Mouse (Mus musculus) hindbrain, embryonic 14.5 days (tissue): ENCODE data around the gene Klhl22. TPM values are rescaled to one million over a fixed set of nuclear protein-coding genes. Genes with fewer than 3 reads are reported as not detected.
A peak's percentile ranks its signal among the peaks of the same experiment; 100 is the strongest.

Experiments
- ATAC-seq: fragments of 200-750 bp; cut with Nextera tagmentation; 2 replicates; pipeline ENCODE4 v1.8.0; 2017; ENCODE audit warnings: moderate number of reproducible peaks, mild to moderate bottlenecking, moderate TSS enrichment, moderate library complexity; ENCODE audit not compliant: low FRiP score
- DNase-seq: peaks from one replicate; pipeline ENCODE4 v3.0.0-alpha.2; 2015; ENCODE audit warnings: low spot score
- H3K27ac ChIP-seq: fragments of 300-500 bp; sonication (generic); 2 replicates; pipeline ENCODE4 v1.5.1; 2014; ENCODE audit warnings: mild to moderate bottlenecking, moderate library complexity
- H3K27me3 ChIP-seq: fragments of 300-500 bp; sonication (generic); 2 replicates; pipeline ENCODE4 v1.6.1; 2014; ENCODE audit warnings: mild to moderate bottlenecking, low read length, mixed read lengths; ENCODE audit not compliant: control insufficient read depth, insufficient read depth
- H3K36me3 ChIP-seq: fragments of 300-500 bp; sonication (generic); replicated peaks from 2 replicates; pipeline ENCODE4 v1.6.1; 2014; ENCODE audit not compliant: control insufficient read depth, insufficient read depth
- H3K4me1 ChIP-seq: fragments of 300-500 bp; sonication (generic); replicated peaks from 2 replicates; pipeline ENCODE4 v1.6.1; 2014; ENCODE audit warnings: antibody characterized with exemption, low read length, mixed read lengths; ENCODE audit not compliant: control insufficient read depth, insufficient read depth
- H3K4me2 ChIP-seq: fragments of 300-500 bp; sonication (generic); replicated peaks from 2 replicates; pipeline ENCODE4 v1.6.1; 2014; ENCODE audit warnings: mild to moderate bottlenecking, moderate library complexity
- H3K4me3 ChIP-seq: fragments of 300-500 bp; sonication (generic); replicated peaks from 2 replicates; pipeline ENCODE4 v1.5.1; 2014; ENCODE audit warnings: mild to moderate bottlenecking, low read length
- H3K9ac ChIP-seq: fragments of 300-500 bp; sonication (generic); 2 replicates; pipeline ENCODE4 v1.6.1; 2014
- H3K9me3 ChIP-seq: fragments of 300-500 bp; sonication (generic); 2 replicates; pipeline ENCODE4 v1.6.1; 2016; ENCODE audit warnings: low read length; ENCODE audit not compliant: control insufficient read depth
- WGBS: fragments of 180-500 bp; shearing (Covaris S2); extraction: QIAGEN DNeasy Blood & Tissue Kit; methylation state at CpG from one replicate; pipeline ENCODE4 v1.1.7; 2014; 5-methylcytosine and 5-hydroxymethylcytosine counted together
- polyA plus RNA-seq: library from polyadenylated mRNA; unstranded; fragments of >200 nt; fragmentation: Nextera tagmentation; extraction: Ambion mirVana; gene quantifications from 2 replicates; pipeline ENCODE4 v1.2.1, GENCODE M21; 2014

Klhl22 gene
- polyA plus RNA-seq, 1 experiment from 2014 or later: 82.1 TPM

DNA sequence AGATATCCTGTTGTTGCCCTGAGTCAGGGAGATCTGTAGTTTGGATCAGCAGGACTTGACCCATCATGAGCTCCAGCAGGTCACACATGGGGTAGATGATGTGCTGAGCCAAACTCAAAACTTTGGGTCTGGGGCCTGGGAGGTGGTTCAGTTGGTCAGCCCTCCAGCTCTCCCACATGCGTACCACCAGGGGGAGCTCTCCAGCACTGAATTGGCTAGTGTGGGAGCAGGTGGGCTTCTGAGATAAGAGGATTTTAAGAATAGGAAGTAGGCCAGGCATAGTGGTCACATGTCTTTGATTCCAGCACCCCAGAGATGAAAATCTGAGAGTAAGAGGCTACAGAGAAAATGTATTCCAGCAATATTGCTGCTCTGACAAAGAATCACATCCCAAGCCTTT lies 14.9 kb upstream of the Klhl22 start:
- Histone ChIP-seq H3K36me3 (no peaks in the 10 kb centered on the region), H3K27me3 (no peaks in the 10 kb centered on the region), H3K9ac (no peak overlapping the region), H3K27ac (no peak overlapping the region), H3K4me2 (no peak overlapping the region), H3K4me3 (no peak overlapping the region), H3K9me3 (no peaks in the 10 kb centered on the region), H3K4me1 (no peaks in the 10 kb centered on the region)
- DNase-seq (no peak), ATAC-seq (no peak)
- WGBS: 11% methylated on average over 1 of the region's 1 CpGs

DNA sequence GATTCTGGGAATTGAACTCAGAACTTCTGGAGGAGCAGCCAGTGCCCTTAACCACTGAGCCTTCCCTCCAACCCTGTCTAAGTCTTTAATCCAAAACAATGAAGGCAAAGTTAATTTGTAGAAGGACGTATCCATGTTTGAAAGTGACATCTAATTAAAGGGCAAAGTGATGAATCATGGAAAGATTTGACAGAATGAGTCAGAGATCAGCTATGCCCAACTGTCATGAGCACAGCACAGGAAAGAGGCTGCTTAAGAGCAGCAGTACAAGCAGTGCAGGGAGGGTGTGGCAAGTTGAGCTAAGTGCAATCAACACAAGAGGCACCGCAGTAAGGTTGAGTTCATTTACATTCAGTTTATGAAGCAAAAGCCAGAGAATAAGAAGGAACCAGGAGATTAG lies 14.4 kb upstream of the Klhl22 start:
- DNase-seq (no peak), ATAC-seq (no peak)
- no peak overlapping the region for H3K4me3 ChIP-seq
- H3K9ac ChIP-seq: no peak overlapping the region
- H3K36me3 ChIP-seq: no peaks in the 10 kb centered on the region
- H3K4me2 ChIP-seq: no peak overlapping the region
- WGBS: 77% methylated on average over 2 of the region's 2 CpGs
- H3K4me1 ChIP-seq: no peaks in the 10 kb centered on the region
- H3K27ac ChIP-seq: no peak overlapping the region
- no peaks in the 10 kb centered on the region for H3K9me3 ChIP-seq
- H3K27me3 ChIP-seq: no peaks in the 10 kb centered on the region

DNA sequence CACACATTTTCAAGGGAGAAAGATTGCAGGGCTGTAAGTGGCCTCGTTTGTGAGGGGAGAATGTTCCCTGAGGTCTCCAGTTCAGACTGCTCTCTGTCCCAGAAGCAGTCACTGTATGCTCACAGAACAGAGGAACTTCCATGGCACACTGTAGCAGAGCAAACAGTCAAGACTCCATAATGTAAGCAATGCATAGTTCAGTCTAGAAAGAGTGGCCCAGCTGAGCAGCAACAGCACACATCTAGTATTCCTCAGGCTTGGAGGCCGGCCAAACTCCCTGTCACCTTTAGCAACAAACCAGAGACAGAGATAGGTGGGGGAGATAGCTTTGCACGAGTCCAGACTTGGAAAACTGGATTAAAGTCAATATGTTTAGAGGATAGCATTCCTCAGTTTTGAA lies 6.4 kb upstream of the Klhl22 start:
- H3K4me2 ChIP-seq: no peak overlapping the region
- DNase-seq (no peak), ATAC-seq (no peak)
- no peak overlapping the region for H3K27ac ChIP-seq
- no peaks in the 10 kb centered on the region for H3K4me1 ChIP-seq
- no peak overlapping the region for H3K9ac ChIP-seq
- H3K36me3 ChIP-seq: no peaks in the 10 kb centered on the region
- WGBS: 37% methylated on average over 3 of the region's 3 CpGs
- H3K4me3 ChIP-seq: no peak overlapping the region
- no peaks in the 10 kb centered on the region for H3K9me3 ChIP-seq
- 0 out of 2 replicates have a peak, but pooled peaks cover 6% of the 10 kb centered on the region for H3K27me3 ChIP-seq

DNA sequence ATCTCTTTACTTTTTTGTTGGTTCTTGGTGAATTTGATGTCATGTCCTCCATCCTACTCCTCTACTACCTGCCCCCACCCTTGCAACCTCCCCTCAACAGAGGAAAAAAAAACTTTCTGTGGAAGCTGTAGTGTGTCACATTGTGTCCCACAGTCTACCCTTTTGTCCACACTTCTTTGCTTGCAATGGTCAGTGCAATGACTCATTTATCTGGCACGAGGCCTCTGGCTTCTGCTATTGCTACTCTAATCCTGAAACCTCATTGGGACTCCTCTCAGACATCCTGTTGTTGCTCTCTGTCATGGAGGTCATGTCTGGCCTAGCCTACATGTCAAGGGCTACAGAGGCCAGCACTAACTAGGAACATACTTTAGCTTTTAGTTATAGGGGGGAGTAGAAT lies 5.7 kb upstream of the Klhl22 start:
- DNase-seq (no peak), ATAC-seq (no peak)
- Histone ChIP-seq H3K36me3 (no peaks in the 10 kb centered on the region), H3K9me3 (no peaks in the 10 kb centered on the region), H3K4me1 (no peaks in the 10 kb centered on the region; the same call in 1 of the 2 replicates), H3K27me3 (0 out of 2 replicates have a peak, but pooled peaks cover 6% of the 10 kb centered on the region), H3K4me3 (no peak overlapping the region), H3K4me2 (no peak overlapping the region), H3K27ac (no peak overlapping the region), H3K9ac (no peak overlapping the region)
- WGBS: 46% methylated on average over 1 of the region's 1 CpGs

DNA sequence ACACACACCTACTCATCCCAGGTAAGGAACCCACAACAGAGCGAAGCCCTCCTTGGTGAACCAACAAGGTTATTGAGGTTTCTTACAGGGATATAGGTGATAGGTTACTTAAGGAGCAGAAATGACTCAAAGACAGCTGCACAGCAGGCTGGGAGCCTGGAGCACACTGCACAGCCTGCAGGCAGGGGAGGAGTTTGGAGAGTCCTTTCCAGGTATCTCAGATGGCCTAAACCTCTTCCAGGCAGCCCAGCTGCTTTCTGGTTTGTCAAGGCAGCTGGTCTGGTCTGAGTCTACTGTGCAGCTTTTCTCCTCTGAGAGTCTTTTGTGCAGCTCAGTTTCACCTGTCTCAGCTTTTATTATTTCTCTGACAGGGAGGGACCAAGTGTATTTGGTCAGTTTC lies 1.7 kb upstream of the Klhl22 start:
- no peak for ATAC-seq
- H3K9ac ChIP-seq: no peak overlapping the region

DNA sequence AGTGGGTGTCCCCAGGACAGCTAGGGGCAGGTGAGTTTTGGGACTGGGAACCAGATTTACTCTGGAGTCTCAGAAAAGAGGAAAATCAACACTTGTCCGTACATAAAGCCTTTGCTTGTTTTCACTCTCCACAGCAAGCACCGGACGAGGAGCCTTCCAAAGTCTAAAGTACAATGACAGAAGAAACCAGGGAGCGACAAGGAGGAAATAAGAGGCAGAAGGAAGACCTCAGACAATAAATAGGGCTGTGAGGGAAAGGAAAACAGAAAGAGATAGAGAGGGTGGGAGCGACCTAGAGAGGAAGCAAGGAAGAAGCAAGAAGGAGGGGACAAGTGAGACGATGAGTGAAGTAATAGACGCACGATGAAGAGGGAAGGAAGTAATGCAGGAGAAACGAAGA lies 516 bp upstream of the Klhl22 start:
- 58% methylated on average over 9 of the region's 9 CpGs for WGBS
- ATAC-seq (no peak), DNase-seq (no peak)
- no peaks in the 10 kb centered on the region for H3K9me3 ChIP-seq
- peaks cover 11% of the 10 kb centered on the region for H3K4me1 ChIP-seq
- peak overlapping the region; percentile 62; the same call in 1 of the 2 replicates for H3K27ac ChIP-seq
- H3K9ac ChIP-seq: peak overlapping the region; percentile 85
- H3K36me3 ChIP-seq: 0 out of 2 replicates have a peak, but pooled peaks cover under 1% of the 10 kb centered on the region
- peak overlapping the region; percentile 75 for H3K4me2 ChIP-seq
- peak overlapping the region; percentile 56 for H3K4me3 ChIP-seq
- 0 out of 2 replicates have a peak, but pooled peaks cover 6% of the 10 kb centered on the region for H3K27me3 ChIP-seq

More for the DNA sequence above, 1.7 kb upstream of the Klhl22 start:
- peaks cover 11% of the 10 kb centered on the region for H3K4me1 ChIP-seq
- H3K27me3 ChIP-seq: 0 out of 2 replicates have a peak, but pooled peaks cover 6% of the 10 kb centered on the region
- H3K9me3 ChIP-seq: no peaks in the 10 kb centered on the region
- H3K4me2 ChIP-seq: no peak overlapping the region
- DNase-seq: no peak
- H3K4me3 ChIP-seq: no peak overlapping the region
- H3K27ac ChIP-seq: no peak overlapping the region
- 93% methylated on average over 1 of the region's 1 CpGs for WGBS
- no peaks in the 10 kb centered on the region for H3K36me3 ChIP-seq

DNA sequence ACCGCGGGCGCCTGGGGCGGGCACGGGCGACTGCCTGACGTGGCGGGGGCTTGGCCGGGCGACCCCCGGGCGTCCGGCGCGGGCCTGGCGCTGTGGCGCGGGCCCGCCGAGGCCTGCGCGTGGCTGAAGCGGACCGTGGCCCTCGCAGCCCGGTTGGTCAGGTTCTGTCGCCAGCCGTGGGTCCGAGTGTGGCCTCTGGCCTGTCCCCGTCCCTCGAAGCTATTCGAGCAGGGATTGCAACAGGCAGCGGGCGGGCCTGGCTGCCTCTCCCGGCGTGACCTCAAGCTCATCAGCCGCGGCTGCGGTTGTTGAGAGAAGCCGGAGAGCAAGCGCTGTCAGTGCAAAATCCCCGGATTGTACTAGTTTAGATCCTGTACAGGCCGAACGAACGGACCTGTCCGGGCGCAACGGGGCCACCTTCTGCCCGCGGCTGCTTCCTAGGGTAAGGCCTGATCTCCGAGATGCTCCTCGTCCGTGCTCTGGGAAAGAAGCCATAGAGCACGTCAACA lies 449 bp downstream of the Klhl22 start:
- H3K36me3 ChIP-seq: peaks cover 10% of the 10 kb centered on the region
- peak overlapping the region; percentile 56 for H3K4me3 ChIP-seq

DNA sequence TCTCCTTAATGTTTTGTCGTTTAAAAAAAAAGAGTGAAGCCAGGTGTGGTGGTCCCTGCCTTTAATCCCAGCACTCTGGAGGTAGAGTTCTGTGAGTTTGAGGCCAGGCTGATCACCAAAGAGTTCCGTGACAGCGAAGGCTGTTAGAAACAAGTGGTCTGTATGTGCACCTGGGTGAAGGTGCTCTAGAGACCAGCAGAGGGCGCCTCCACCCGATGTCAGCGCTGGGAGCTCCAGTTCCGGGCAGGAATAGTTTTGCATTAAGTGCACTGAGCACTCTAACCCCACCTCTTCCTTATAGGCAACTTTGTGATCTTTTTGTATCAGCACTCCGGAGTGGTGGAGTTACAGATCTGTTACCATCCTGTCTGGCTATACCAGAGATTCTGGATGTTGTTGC lies 1.2 kb downstream of the Klhl22 start:
- WGBS: 34% methylated on average over 8 of the region's 8 CpGs
- Histone ChIP-seq H3K36me3 (peaks cover 18% of the 10 kb centered on the region), H3K27me3 (0 out of 2 replicates have a peak, but pooled peaks cover 6% of the 10 kb centered on the region), H3K4me2 (peak overlapping the region; percentile 75), H3K27ac (no peak overlapping the region), H3K4me1 (peaks cover 17% of the 10 kb centered on the region), H3K4me3 (peak overlapping the region; percentile 56), H3K9ac (peak overlapping the region; percentile 85; the same call in 1 of the 2 replicates), H3K9me3 (no peaks in the 10 kb centered on the region)
- no peak for ATAC-seq
- DNase-seq: peak; percentile 37

More for the DNA sequence above, 449 bp downstream of the Klhl22 start:
- Histone ChIP-seq H3K4me1 (peaks cover 17% of the 10 kb centered on the region), H3K27me3 (0 out of 2 replicates have a peak, but pooled peaks cover 6% of the 10 kb centered on the region), H3K4me2 (peak overlapping the region; percentile 75), H3K9ac (peak overlapping the region; percentile 85), H3K9me3 (no peaks in the 10 kb centered on the region), H3K27ac (peak overlapping the region; percentile 64)
- 1% methylated on average over 54 of the region's 54 CpGs for WGBS
- peak; percentile 74 for ATAC-seq
- peak; percentile 44 for DNase-seq

DNA sequence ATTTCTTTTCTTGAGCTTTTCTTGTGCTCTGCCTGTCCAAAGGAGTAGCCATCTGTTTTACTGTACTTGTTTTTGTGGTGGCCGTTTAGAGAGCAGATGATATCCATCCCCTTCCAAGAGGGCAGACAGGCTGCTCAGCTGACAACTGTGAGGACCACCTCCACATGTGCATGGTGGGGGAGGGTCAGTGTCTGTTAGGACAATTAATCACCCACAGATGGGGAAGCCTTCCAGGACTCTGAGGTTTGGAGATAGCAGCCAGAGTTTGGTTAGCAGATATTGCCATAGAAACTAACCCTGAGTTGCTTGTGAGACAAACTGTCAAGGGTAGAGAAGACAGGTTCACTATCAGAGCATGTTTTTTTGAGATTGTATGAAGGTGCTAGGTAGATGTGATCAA lies 1.7 kb downstream of the Klhl22 start:
- 48% methylated on average over 1 of the region's 1 CpGs for WGBS
- no peaks in the 10 kb centered on the region for H3K9me3 ChIP-seq
- 0 out of 2 replicates have a peak, but pooled peaks cover 6% of the 10 kb centered on the region for H3K27me3 ChIP-seq
- no peak overlapping the region for H3K9ac ChIP-seq
- no peak for DNase-seq
- H3K4me2 ChIP-seq: peak overlapping the region; percentile 75
- H3K36me3 ChIP-seq: peaks cover 19% of the 10 kb centered on the region
- peak overlapping the region; percentile 56; the same call in 1 of the 2 replicates for H3K4me3 ChIP-seq
- ATAC-seq: no peak
- H3K4me1 ChIP-seq: peaks cover 17% of the 10 kb centered on the region
- no peak overlapping the region for H3K27ac ChIP-seq
